Mouse (Mus musculus) limb, embryonic 11.5 days (tissue): ENCODE data around the gene Rpn1. TPM values are rescaled to one million over a fixed set of nuclear protein-coding genes. Genes with fewer than 3 reads are reported as not detected.

Source experiments
- ATAC-seq: fragments of 200-750 bp; cut with Nextera tagmentation; 2 replicates; pipeline ENCODE4 v1.8.0; 2017; ENCODE audit warnings: low read depth; ENCODE audit not compliant: insufficient number of reproducible peaks, low FRiP score, low TSS enrichment
- DNase-seq: peaks from one replicate; pipeline ENCODE4 v3.0.0-alpha.2; 2015; ENCODE audit warnings: low spot score
- H3K27ac ChIP-seq: fragments of 300-500 bp; sonication (generic); replicated peaks from 2 replicates; pipeline ENCODE4 v1.5.1; 2014; ENCODE audit warnings: low read depth, mild to moderate bottlenecking, low read length
- H3K27me3 ChIP-seq: fragments of 300-500 bp; sonication (generic); 2 replicates; pipeline ENCODE4 v1.6.1; 2014; ENCODE audit warnings: mild to moderate bottlenecking, low read length, mixed read lengths; ENCODE audit not compliant: control insufficient read depth, insufficient read depth
- H3K36me3 ChIP-seq: fragments of 300-500 bp; sonication (generic); 2 replicates; pipeline ENCODE4 v1.6.1; 2014; ENCODE audit warnings: mild to moderate bottlenecking, low read length, moderate library complexity, mixed read lengths; ENCODE audit not compliant: control insufficient read depth, insufficient read depth
- H3K4me1 ChIP-seq: fragments of 300-500 bp; sonication (generic); 2 replicates; pipeline ENCODE4 v1.6.1; 2014; ENCODE audit warnings: low read length, mixed read lengths; ENCODE audit not compliant: control insufficient read depth, insufficient read depth
- H3K4me2 ChIP-seq: fragments of 300-500 bp; sonication (generic); 2 replicates; pipeline ENCODE4 v1.6.1; 2014; ENCODE audit warnings: low read depth, mild to moderate bottlenecking, moderate library complexity; ENCODE audit not compliant: severe bottlenecking
- H3K4me3 ChIP-seq: fragments of 300-500 bp; sonication (generic); 2 replicates; pipeline ENCODE4 v1.5.1; 2014; ENCODE audit warnings: low read depth, low read length
- H3K9ac ChIP-seq: fragments of 300-500 bp; sonication (generic); 2 replicates; pipeline ENCODE4 v1.6.1; 2014; ENCODE audit warnings: mild to moderate bottlenecking, low read length
- H3K9me3 ChIP-seq: fragments of 300-500 bp; sonication (generic); 2 replicates; pipeline ENCODE4 v1.6.1; 2016; ENCODE audit warnings: low read length; ENCODE audit not compliant: control insufficient read depth
- WGBS: fragments of 180-500 bp; shearing (Covaris S2); extraction: QIAGEN DNeasy Blood & Tissue Kit; methylation state at CpG from one replicate; pipeline ENCODE4 v1.1.7; 2014; 5-methylcytosine and 5-hydroxymethylcytosine counted together
- polyA plus RNA-seq: library from polyadenylated mRNA; unstranded; fragments of >200 nt; fragmentation: Nextera tagmentation; extraction: Ambion mirVana; gene quantifications from 2 replicates; pipeline ENCODE4 v1.2.1, GENCODE M21; 2014

The Rpn1 gene
- polyA plus RNA-seq, 1 experiment from 2014 or later, result 332 TPM

DNA sequence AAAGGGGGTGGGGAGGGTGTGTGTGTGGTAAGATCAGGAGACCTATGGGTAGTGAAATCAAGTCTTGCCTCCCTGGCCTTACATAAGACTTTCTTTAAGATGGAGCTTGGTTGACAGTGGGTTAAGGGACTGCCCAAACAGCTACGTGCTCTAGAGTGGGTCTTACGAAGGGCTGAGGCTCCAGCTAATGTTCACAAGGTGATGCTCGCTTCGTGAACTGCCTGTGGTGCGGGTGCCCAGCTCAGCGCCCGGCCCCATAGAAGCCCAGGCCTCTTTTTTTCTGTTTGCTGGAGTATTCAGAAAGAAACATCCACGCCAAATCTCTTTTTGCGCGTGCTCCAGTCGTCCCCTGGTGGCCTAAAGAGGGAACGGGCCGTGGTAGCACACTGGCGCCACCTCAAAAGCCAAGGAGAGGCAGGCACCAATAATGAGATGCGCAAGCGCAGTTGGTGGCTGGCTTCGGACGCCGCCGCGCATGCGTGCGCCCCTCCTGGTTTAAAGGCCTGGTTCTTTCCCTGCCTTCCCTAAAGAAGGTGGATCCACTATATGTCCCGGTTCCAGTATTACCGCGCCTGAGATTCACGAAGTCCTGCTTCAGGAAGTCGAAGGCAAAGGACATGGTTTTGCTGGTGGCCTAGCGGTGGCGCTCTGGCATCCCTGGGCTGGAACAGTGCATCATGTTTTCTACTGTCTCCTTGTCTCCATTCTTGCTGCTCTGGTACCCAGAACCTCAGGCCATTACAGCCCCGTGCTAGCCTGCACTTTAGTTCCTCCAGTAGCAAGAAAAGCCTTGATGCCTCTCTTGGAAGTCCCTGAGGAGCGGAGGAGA, 21.7 kb downstream of the Rpn1 start:
- H3K4me2 ChIP-seq, result peak overlapping the region; percentile 36
- WGBS, result 10% methylated on average over 32 of the region's 32 CpGs
- H3K27ac ChIP-seq, result peak overlapping the region; percentile 0; the same call in 1 of the 2 replicates
- no peaks in the 10 kb centered on the region for H3K9me3 ChIP-seq
- H3K36me3 ChIP-seq, result peaks cover 22% of the 10 kb centered on the region
- peak; percentile 64; the same call in 1 of the 2 replicates for ATAC-seq
- peak; percentile 94 for DNase-seq
- no peaks in the 10 kb centered on the region for H3K27me3 ChIP-seq
- H3K4me1 ChIP-seq, result no peaks in the 10 kb centered on the region
- no peak overlapping the region for H3K4me3 ChIP-seq
- peak overlapping the region; percentile 56 for H3K9ac ChIP-seq

GRCm38 (mm10) chr6:88106612-88107123, 22.4 kb downstream of the Rpn1 start:
- no peak overlapping the region for H3K4me3 ChIP-seq
- peak overlapping the region; percentile 56 for H3K9ac ChIP-seq
- 91% methylated on average over 12 of the region's 12 CpGs for WGBS
- H3K36me3 ChIP-seq, result peaks cover 17% of the 10 kb centered on the region
- peak overlapping the region; percentile 36 for H3K4me2 ChIP-seq
- ATAC-seq (no peak), DNase-seq (no peak)
- no peaks in the 10 kb centered on the region for H3K9me3 ChIP-seq
- H3K27ac ChIP-seq, result no peak overlapping the region
- H3K27me3 ChIP-seq, result no peaks in the 10 kb centered on the region
- H3K4me1 ChIP-seq, result no peaks in the 10 kb centered on the region

DNA sequence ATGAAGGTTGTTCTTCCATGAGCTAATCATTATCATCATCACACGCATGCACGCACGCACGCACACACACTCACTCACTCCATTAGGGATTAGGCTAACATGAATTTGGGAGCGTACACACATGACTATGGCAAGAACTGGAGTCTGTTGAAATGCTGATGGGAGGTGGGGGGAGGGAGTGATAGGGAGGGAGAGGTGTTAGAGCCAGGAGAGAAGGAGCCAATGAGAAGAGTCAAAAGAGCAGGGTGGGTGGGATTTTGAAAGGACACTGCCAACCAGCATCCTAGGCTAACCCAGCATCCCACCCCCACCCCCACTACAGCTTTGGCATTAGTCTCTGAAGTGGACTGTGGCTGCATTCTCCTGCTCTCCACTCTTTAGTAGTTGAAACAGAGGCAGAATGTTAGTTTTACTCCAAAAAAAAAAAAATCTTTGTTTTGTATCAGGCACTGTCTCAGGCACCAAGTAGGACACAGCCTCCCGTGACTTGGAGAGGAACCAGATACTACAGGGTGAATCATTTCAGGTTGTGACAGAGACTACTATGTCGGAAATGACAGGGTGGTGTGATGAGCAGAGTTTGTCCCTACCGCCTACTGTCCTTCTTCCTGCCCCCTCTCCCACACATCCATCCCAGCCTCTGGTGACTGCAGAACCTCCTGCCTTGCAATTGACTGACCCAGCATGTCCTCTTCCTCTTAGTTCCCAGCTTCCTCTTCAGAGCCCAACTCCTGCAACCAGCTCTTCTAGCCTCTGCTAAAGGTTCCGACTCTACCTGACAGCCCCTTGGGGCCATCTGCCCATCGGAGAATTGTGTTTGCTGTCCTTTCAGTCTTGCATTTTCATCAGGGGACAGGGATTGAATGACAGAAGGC, 23.6 kb downstream of the Rpn1 start:
- ATAC-seq (no peak), DNase-seq (no peak)
- Histone ChIP-seq H3K9ac (no peak overlapping the region), H3K9me3 (no peaks in the 10 kb centered on the region), H3K27me3 (no peaks in the 10 kb centered on the region), H3K4me1 (no peaks in the 10 kb centered on the region), H3K4me3 (no peak overlapping the region), H3K27ac (no peak overlapping the region), H3K36me3 (peaks cover 11% of the 10 kb centered on the region; the same call in 1 of the 2 replicates), H3K4me2 (no peak overlapping the region)
- 86% methylated on average over 10 of the region's 10 CpGs for WGBS

GRCm38 (mm10) chr6:88113139-88113538, 28.9 kb downstream of the Rpn1 start:
- Histone ChIP-seq H3K4me2 (no peak overlapping the region), H3K36me3 (no peaks in the 10 kb centered on the region), H3K27ac (no peak overlapping the region), H3K9me3 (no peaks in the 10 kb centered on the region), H3K4me3 (no peak overlapping the region), H3K4me1 (peaks cover 13% of the 10 kb centered on the region), H3K27me3 (no peaks in the 10 kb centered on the region), H3K9ac (peak overlapping the region; percentile 12; the same call in 1 of the 2 replicates)
- WGBS, result 27% methylated on average over 7 of the region's 7 CpGs
- DNase-seq (peak; percentile 84), ATAC-seq (no peak; the same call in 1 of the 2 replicates)

DNA sequence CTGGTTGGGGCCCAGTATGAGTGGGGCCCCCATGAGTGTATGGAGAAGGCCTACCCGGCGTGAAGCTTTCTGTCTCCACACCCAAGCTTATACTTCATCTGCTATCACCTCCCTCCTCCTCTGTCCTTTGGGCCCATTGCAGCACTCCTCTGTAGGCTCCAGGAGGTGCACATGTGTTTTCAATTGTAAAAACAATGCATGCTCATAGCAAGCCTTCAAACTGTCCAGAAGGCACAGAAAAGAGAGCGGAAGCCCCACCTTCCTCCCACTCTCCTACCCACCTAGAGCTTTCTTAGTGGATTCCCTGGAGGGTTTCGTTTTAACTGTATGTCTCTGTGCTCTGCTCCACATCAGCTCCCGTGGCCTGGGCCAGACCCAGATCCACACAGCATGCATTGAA, 30.1 kb downstream of the Rpn1 start:
- no peak overlapping the region; the same call in 1 of the 2 replicates for H3K27ac ChIP-seq
- H3K9ac ChIP-seq, result no peak overlapping the region
- ATAC-seq (peak; percentile 39; the same call in 1 of the 2 replicates), DNase-seq (no peak)
- H3K4me2 ChIP-seq, result no peak overlapping the region
- H3K27me3 ChIP-seq, result no peaks in the 10 kb centered on the region
- 56% methylated on average over 5 of the region's 5 CpGs for WGBS
- H3K9me3 ChIP-seq, result no peaks in the 10 kb centered on the region; the same call in 1 of the 2 replicates
- no peaks in the 10 kb centered on the region for H3K36me3 ChIP-seq
- no peak overlapping the region for H3K4me3 ChIP-seq
- peaks cover 13% of the 10 kb centered on the region for H3K4me1 ChIP-seq

GRCm38 (mm10) chr6:88116347-88117183, 32.3 kb downstream of the Rpn1 start:
- H3K27ac ChIP-seq, result no peak overlapping the region
- ATAC-seq, result no peak
- no peak overlapping the region for H3K9ac ChIP-seq
- DNase-seq, result no peak
- peaks cover 13% of the 10 kb centered on the region for H3K4me1 ChIP-seq
- H3K9me3 ChIP-seq, result no peaks in the 10 kb centered on the region; the same call in 1 of the 2 replicates
- 85% methylated on average over 21 of the region's 21 CpGs for WGBS
- no peak overlapping the region for H3K4me3 ChIP-seq
- no peaks in the 10 kb centered on the region for H3K36me3 ChIP-seq
- no peak overlapping the region for H3K4me2 ChIP-seq
- H3K27me3 ChIP-seq, result no peaks in the 10 kb centered on the region

- Histone ChIP-seq H3K27ac (no peak overlapping the region), H3K27me3 (no peaks in the 10 kb centered on the region), H3K4me2 (no peak overlapping the region), H3K4me3 (no peak overlapping the region), H3K9me3 (no peaks in the 10 kb centered on the region; the same call in 1 of the 2 replicates), H3K4me1 (peaks cover 13% of the 10 kb centered on the region), H3K9ac (no peak overlapping the region), H3K36me3 (no peaks in the 10 kb centered on the region)
- no peak for DNase-seq
- no peak for ATAC-seq
- WGBS, result 74% methylated on average over 10 of the region's 10 CpGs
Observed at GRCm38 (mm10) chr6:88117184-88117575, 32.9 kb downstream of the Rpn1 start.
